Mouse (Mus musculus): ENCODE results near the gene Ppp1r15b. TPM values are rescaled to one million over a fixed set of nuclear protein-coding genes. Genes with fewer than 3 reads are reported as not detected.

Gene Ppp1r15b
- polyA plus RNA-seq, 1 experiment from 2014 or later: 44.2 TPM

DNA sequence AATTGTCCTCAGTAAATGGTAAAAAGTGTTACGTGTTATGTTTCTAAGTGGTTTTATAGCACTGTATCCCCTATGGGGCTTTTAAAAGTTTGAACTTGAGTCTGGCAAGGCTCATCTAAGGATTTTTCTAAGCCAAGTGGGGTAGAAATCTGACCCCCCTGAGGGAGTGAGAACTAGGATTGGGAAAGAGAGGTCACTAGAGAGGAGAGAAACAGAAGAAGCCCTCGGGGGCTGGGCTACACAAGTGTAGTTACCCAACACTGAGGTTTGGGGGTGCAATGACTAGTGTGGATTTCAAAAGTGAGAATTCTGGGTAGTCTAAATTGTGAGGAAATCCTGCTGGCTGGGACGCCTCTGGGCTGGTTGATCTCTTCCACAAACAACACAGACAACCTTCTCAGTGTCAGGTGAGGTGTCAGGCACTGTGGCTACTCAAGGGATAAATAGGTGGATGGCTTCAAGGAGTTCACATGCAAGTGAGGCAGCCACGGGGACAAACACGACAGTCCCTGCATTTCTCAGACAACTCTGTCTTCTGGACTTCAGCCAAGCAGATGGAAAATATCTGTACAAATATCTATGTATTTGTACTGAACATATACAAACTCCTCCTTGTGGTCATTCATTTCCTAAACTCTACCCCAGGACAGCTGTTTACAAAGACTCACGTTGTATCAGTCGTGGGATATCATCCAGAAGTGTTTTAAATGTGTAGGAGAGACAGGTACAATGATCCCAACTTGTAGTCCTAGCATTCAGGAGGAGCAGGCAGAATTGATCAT is 10.8 kb upstream of the Ppp1r15b start:
- no peak for TF ChIP-seq CTCF (IDR thresholded peaks at IDR 0.05)
- POLR2A ChIA-PET: no interaction called here
- in situ Hi-C loops (cut with MboI; ENCODE audit: low pct_unique_long_range_greater_than_20kb): loop anchor here (25.0 kb wide), 1 partner anchor 358 kb away; no protein-coding TSS in a partner anchor
- DNase-seq (ENCODE audit: low read depth, low spot score) (no peak), ATAC-seq (no peak)
- H3K27me3 ChIP-seq: no peaks in the 10 kb centered on the region
- CTCF ChIA-PET: interaction anchor here (1.2 kb wide), 1 partner anchor 9 kb away, joined by 3 read pairs; no protein-coding TSS in a partner anchor

GRCm38 (mm10) chr1:133121246-133121645 is 9.7 kb upstream of the Ppp1r15b start:
- ChIA-PET POLR2A (no interaction called here), CTCF (interaction anchor here (1.1 to 1.2 kb wide), 2 partner anchors 8 to 14 kb away, joined by 3 to 4 read pairs; no protein-coding TSS in a partner anchor)
- no peak for DNase-seq (ENCODE audit: low read depth, low spot score)
- no peak for ATAC-seq
- H3K27me3 ChIP-seq: no peaks in the 10 kb centered on the region
- TF ChIP-seq CTCF (IDR thresholded peaks at IDR 0.05): no peak
- in situ Hi-C loops (cut with MboI; ENCODE audit: low pct_unique_long_range_greater_than_20kb): loop anchor here (25.0 kb wide), 1 partner anchor 359 kb away; no protein-coding TSS in a partner anchor

DNA sequence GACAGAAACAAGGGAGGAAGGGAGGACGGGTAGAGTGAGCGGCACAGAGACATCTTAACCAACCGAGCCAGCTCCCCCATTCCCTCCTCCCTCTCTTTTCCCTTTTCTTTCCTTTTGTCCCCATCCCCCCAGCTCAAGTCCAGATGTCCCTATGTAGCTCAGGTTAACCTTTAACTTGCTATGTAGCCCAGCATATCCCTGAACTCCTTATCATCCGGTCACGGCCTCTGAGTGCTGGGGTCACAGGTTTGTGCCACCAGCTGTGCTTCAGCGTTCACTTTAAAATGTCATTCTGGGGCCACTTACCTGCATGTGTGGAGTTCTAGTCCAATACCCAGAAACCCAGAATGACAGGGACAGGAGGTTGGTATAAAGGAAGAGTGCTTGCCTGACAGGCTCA is 6.8 kb upstream of the Ppp1r15b start:
- POLR2A ChIA-PET: interaction anchor here (0.6 kb wide), 1 partner anchor 116 kb away, joined by 7 read pairs; no protein-coding TSS in a partner anchor
- CTCF ChIA-PET: no interaction called here
- no peak for ATAC-seq
- in situ Hi-C loops (cut with MboI; ENCODE audit: low pct_unique_long_range_greater_than_20kb): loop anchor here (25.0 kb wide), 1 partner anchor 362 kb away; no protein-coding TSS in a partner anchor
- DNase-seq (ENCODE audit: low read depth, low spot score): no peak
- no peak for TF ChIP-seq CTCF (IDR thresholded peaks at IDR 0.05)
- H3K27me3 ChIP-seq: no peaks in the 10 kb centered on the region

GRCm38 (mm10) chr1:133125640-133126364 is 5.1 kb upstream of the Ppp1r15b start:
- no peak for TF ChIP-seq CTCF (IDR thresholded peaks at IDR 0.05)
- DNase-seq (ENCODE audit: low read depth, low spot score) (no peak), ATAC-seq (no peak)
- no peaks in the 10 kb centered on the region for H3K27me3 ChIP-seq
- in situ Hi-C loops (cut with MboI; ENCODE audit: low pct_unique_long_range_greater_than_20kb): no loop called here
- ChIA-PET CTCF (no interaction called here), POLR2A (no interaction called here)

DNA sequence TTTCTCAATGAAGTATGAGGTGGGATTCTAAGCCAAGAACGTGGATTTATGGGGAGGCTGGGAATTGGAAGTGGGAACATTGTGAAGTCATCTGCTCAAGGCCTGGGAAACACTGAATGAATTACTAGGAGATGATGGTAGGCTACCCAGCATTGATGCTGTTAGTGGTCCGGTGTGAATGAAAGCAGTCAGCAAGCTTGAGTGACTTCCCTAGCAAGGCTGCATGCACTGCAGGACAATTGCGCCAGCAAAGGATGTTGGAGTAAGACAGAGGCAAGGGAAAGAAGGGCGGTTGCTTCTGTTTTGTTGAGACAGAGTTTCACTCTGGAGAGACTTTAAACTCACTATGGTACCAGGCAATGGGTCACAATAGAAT is 4.6 kb upstream of the Ppp1r15b start:
- CTCF ChIA-PET: no interaction called here
- DNase-seq (ENCODE audit: low read depth, low spot score) (no peak), ATAC-seq (no peak)
- no peaks in the 10 kb centered on the region for H3K27me3 ChIP-seq
- POLR2A ChIA-PET: no interaction called here
- in situ Hi-C loops (cut with MboI; ENCODE audit: low pct_unique_long_range_greater_than_20kb): no loop called here
- TF ChIP-seq CTCF (IDR thresholded peaks at IDR 0.05): no peak

GRCm38 (mm10) chr1:133127328-133127727 is 3.6 kb upstream of the Ppp1r15b start:
- no peaks in the 10 kb centered on the region for H3K27me3 ChIP-seq
- POLR2A ChIA-PET: no interaction called here

DNA sequence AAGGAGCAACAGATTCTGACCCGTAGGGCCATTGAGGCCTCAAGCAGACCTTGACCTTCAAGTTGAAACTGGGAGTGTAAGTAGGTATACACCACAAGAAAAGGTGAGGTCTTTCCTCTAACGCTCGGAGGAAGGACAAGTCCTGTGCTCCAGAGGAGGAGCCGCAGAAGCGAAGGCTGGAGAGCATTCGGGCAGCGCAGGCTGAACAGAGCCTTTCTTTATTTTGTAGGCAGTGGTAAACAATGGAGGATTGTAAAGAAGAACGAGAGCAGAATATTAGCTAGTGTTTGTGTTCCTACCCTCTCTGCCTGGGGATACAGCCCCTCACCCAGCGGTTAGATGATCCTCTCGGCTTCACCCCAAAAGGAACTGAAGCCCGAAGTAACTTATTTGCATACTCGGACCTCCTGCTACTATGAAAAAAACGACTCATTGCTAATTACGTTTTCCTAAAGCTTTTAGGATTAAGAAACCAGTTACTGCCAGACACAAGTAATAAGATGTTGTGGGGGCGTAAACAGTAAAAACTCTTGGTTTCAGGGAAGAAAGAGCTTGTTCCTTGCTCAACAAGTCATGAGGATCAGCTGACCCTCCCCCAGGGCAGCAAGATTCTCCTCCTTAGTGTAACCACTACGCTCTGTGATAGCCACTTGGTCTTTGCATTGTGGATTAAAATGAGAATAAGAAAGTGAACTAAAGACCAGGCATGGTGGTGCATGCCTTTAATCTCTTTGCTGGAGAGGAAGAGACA is 1.3 kb upstream of the Ppp1r15b start:
- in situ Hi-C loops (cut with MboI; ENCODE audit: low pct_unique_long_range_greater_than_20kb): no loop called here
- no peaks in the 10 kb centered on the region for H3K27me3 ChIP-seq
- POLR2A ChIA-PET: no interaction called here
- ATAC-seq: no peak
- CTCF ChIA-PET: interaction anchor here (0.7 to 1.5 kb wide), 2 partner anchors 9 to 16 kb away, joined by 3 read pairs; no protein-coding TSS in a partner anchor
- TF ChIP-seq CTCF (IDR thresholded peaks at IDR 0.05): no peak
- no peak for DNase-seq (ENCODE audit: low read depth, low spot score)

More at GRCm38 (mm10) chr1:133127328-133127727, 3.6 kb upstream of the Ppp1r15b start:
- CTCF ChIA-PET: no interaction called here
- TF ChIP-seq CTCF (IDR thresholded peaks at IDR 0.05): no peak
- ATAC-seq (no peak), DNase-seq (ENCODE audit: low read depth, low spot score) (no peak)
- in situ Hi-C loops (cut with MboI; ENCODE audit: low pct_unique_long_range_greater_than_20kb): no loop called here

DNA sequence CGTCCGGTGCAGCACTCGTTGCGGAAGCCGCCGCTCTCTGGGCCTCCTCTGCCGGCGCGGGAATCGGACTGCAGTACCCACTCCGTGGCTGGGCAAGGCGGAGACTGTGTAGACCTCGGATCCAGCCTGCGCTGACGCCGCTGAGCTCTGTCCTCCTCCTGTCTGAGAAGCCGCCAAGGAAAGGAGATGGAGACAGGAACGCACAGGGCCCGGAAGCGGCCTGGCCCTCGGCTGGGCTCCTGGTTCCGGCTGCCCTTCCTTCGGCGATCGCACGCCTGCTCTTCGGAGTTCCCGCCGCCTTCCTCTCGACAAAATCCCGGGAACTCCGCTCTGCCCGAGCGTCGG is 590 bp downstream of the Ppp1r15b start:
- CTCF ChIA-PET: no interaction called here
- POLR2A ChIA-PET: interaction anchor here (0.7 to 1.1 kb wide), 3 partner anchors 47 to 163 kb away, joined by 3 to 6 read pairs (median 3); no protein-coding TSS in a partner anchor
- no peak for TF ChIP-seq CTCF (IDR thresholded peaks at IDR 0.05)
- H3K27me3 ChIP-seq: no peaks in the 10 kb centered on the region
- DNase-seq (ENCODE audit: low read depth, low spot score) (no peak), ATAC-seq (peak; percentile 24)
- in situ Hi-C loops (cut with MboI; ENCODE audit: low pct_unique_long_range_greater_than_20kb): no loop called here

DNA sequence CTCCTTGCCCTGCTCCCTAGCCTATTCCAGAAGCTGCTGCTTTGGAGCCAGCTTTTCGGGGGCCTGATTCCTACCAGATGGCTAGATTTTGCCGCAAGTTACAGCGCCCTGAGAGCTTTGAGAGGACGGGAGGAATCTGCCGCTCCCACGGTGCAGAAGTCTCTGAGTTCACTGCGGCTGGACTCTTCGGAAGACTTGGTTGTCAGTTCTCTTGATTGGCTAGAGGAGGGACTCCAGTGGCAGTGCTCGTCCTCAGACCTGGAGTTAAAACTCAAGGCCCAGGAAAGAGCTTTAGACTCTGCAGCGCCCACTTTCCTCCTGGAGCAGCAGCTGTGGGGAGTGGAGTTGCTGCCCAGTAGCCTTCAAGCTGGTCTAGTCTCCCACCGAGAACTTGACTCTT is 993 bp downstream of the Ppp1r15b start:
- H3K27me3 ChIP-seq: no peaks in the 10 kb centered on the region
- ATAC-seq (no peak), DNase-seq (ENCODE audit: low read depth, low spot score) (no peak)
- ChIA-PET POLR2A (interaction anchor here (0.7 to 1.1 kb wide), 2 partner anchors 47 to 78 kb away, joined by 3 read pairs; no protein-coding TSS in a partner anchor), CTCF (no interaction called here)
- no peak for TF ChIP-seq CTCF (IDR thresholded peaks at IDR 0.05)
- in situ Hi-C loops (cut with MboI; ENCODE audit: low pct_unique_long_range_greater_than_20kb): no loop called here
